Mouse (Mus musculus): ENCODE data around the gene Ndufa7.
"Not testable (repeated sequence)": the region's sequence is repeated elsewhere in the genome, so short reads cannot be mapped to it uniquely, and the experiment has no call there.

Gene Ndufa7

DNA sequence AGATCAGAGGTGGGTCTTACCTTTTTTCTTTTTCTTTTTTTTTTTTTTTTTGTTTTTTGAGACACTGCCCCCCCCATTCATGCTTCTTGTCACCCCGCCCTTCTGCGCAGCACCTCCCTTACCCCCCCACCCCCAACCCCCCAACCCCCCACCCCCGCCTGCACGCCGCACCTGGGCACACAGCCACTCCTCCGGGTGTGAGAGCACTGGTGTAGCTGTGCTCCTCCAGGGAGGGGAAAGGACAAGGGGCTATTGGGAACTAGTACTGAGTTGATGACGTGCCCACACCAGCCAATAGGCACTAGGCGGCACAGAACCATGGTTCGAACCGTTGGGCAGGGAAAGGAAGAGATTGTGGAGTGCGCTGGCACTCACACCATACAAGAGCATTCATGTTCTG, 50.0 kb downstream of the Ndufa7 start:
- no peak for DNase-seq (ENCODE audit: low read depth, low spot score)

DNA sequence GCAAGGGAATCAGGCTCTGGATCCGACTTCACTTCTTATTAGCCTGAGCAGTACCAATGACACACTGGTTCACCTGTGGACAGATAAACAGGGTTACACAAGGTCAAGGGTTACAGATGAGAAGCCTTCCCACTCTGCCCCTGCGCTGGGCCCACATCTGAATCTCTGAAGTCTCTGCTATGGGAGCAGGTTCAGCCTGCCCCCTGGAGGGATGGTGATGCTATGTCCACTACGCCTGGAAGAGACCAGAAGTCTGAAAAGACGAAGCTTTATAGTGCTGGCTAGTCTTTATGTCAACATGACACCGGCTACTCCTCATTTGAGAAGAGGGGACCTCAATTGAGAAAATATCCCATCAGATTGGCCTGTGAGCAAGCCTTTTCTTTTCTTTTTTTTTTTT, 51.4 kb downstream of the Ndufa7 start:
- not testable (repeated sequence) for DNase-seq (ENCODE audit: low read depth, low spot score)

DNA sequence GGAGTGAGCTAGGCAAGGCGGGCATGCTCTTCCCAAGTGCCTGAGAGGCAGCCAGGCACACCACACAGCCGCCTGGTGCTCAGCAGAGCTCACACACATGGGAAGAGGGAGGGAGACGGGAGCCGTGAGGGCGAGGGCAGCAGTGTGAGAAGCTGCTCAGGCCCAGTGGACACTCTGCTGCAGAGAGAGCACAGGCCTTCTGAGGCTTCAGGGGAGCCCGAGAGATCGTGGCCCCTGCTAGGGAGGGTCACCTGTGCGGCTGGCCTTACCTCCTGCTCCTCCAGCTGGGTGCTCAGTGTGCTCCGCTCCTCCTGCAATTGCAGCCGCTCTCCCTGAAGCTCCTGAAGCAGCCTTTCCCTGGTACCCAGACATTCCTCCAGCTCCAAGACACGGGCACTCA, 59.9 kb downstream of the Ndufa7 start:
- not testable (repeated sequence) for DNase-seq (ENCODE audit: low read depth, low spot score)

DNA sequence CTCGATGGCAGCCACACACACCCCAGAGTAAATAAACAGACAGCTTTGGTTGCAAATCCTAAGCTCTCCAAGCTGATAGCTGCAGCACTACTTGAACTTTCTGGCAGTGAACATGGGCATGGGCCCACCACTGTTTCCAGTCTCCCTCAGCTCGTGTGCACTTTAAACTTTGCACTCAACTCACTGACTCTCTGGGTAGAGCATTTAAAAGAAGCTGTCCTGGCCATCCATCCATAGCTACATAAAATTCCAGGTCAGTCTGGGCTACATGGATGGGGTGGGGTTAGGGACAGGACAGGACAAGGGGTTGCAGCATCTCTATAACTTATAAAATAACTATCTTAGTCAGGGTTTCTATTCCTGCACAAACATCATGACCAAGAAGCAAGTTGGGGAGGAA, 63.4 kb downstream of the Ndufa7 start:
- DNase-seq (ENCODE audit: low read depth, low spot score), result not testable (repeated sequence)
